Mouse (Mus musculus) layer of hippocampus, adult 2 months (tissue): ENCODE results near the gene Pigz. TPM values are rescaled to one million over a fixed set of nuclear protein-coding genes. Genes with fewer than 3 reads are reported as not detected.

Experiments
- DNase-seq, 2 experiments: peaks; one replicate each; pipeline ENCODE4 v3.0.0; 2022; ENCODE audit warnings: low spot score in 2 of 2
- H3K27ac ChIP-seq: fragments of 200-600 bp; 2 replicates; pipeline ENCODE4 v1.8.1; 2022
- H3K4me3 ChIP-seq: fragments of 200-600 bp; 2 replicates; pipeline ENCODE4 v1.8.1; 2022; ENCODE audit warnings: mild to moderate bottlenecking
- CTCF ChIP-seq: fragments of 200-600 bp; conservative IDR thresholded peaks from 2 replicates; pipeline ENCODE4 v1.8.1; 2022; ENCODE audit warnings: antibody characterized with exemption, mild to moderate bottlenecking, moderate library complexity
- long read RNA-seq, 2 experiments: library from polyadenylated mRNA; stranded (forward); transcript quantifications; one replicate each; pipeline ENCODE4 v2.0.0; 2021; ENCODE audit warnings: borderline mapping rate in 2 of 2
- total RNA-seq, 2 experiments: library from RNA; stranded (reverse); gene quantifications; 2 replicates each; pipeline ENCODE4 v1.2.3; 2021

Pigz gene
- 10 to 100 TPM; 11.9 to 15.6 TPM for total RNA-seq
- long read RNA-seq, experiment 1, partial matches to known transcripts = 1 of 14 reads
- long read RNA-seq, experiment 1, other reads (novel, unspliced or antisense) = 7 of 14 reads
- long read RNA-seq, experiment 2, partial matches to known transcripts = 0 of 8 reads
- long read RNA-seq, experiment 2, other reads (novel, unspliced or antisense) = 5 of 8 reads

GRCm38 (mm10) chr16:31933751-31934549, at the start of gene Pigz:
Gene Pigz, plus strand, starts transcription at chr16:31933851.
- peak in 1 of 2 experiments; percentile 44 for DNase-seq
- Histone ChIP-seq H3K27ac (peak within 1 kb of the TSS; percentile 89), H3K4me3 (peak within 1 kb of the TSS; percentile 70)
- TF ChIP-seq CTCF = no peak

- no peak for DNase-seq
- Histone ChIP-seq H3K27ac (no peak overlapping the region), H3K4me3 (no peak overlapping the region)
- TF ChIP-seq CTCF = no peak
These were observed 49.7 kb upstream of the Pigz start for GRCm38 (mm10) chr16:31883902-31884301.

GRCm38 (mm10) chr16:31890907-31891306, 42.7 kb upstream of the Pigz start:
- TF ChIP-seq CTCF = no peak
- Histone ChIP-seq H3K27ac (no peak overlapping the region), H3K4me3 (no peak overlapping the region)
- DNase-seq = no peak

- Histone ChIP-seq H3K27ac (no peak overlapping the region), H3K4me3 (no peak overlapping the region)
- no peak for DNase-seq
- TF ChIP-seq CTCF = no peak
These were observed 40.1 kb upstream of the Pigz start for GRCm38 (mm10) chr16:31893396-31894141.

GRCm38 (mm10) chr16:31896971-31897774, 36.5 kb upstream of the Pigz start:
- peak; percentile 46 to 50 for DNase-seq
- H3K4me3 ChIP-seq = peak overlapping the region; percentile 37
- peak overlapping the region; percentile 88 for H3K27ac ChIP-seq
- TF ChIP-seq CTCF = peak; percentile 37

GRCm38 (mm10) chr16:31898546-31899326, 34.9 kb upstream of the Pigz start:
- TF ChIP-seq CTCF = no peak
- DNase-seq = peak; percentile 74 to 83
- Histone ChIP-seq H3K27ac (peak overlapping the region; percentile 88), H3K4me3 (no peak overlapping the region)

GRCm38 (mm10) chr16:31901886-31902285, 31.8 kb upstream of the Pigz start:
- no peak for DNase-seq
- TF ChIP-seq CTCF = no peak
- no peak overlapping the region for H3K27ac ChIP-seq
- no peak overlapping the region for H3K4me3 ChIP-seq

- DNase-seq = peak in 1 of 2 experiments; percentile 20
- H3K27ac ChIP-seq = no peak overlapping the region
- TF ChIP-seq CTCF = no peak
- H3K4me3 ChIP-seq = no peak overlapping the region
These were observed 30.4 kb upstream of the Pigz start for GRCm38 (mm10) chr16:31903239-31903638.

- peak; percentile 69 for TF ChIP-seq CTCF
- Histone ChIP-seq H3K4me3 (no peak overlapping the region), H3K27ac (peak overlapping the region; percentile 53; the same call in 1 of the 2 replicates)
- DNase-seq = no peak
These were observed 28.3 kb upstream of the Pigz start for GRCm38 (mm10) chr16:31905331-31905730.

GRCm38 (mm10) chr16:31905891-31906825, 27.5 kb upstream of the Pigz start:
- TF ChIP-seq CTCF = no peak
- Histone ChIP-seq H3K27ac (peak overlapping the region; percentile 53; the same call in 1 of the 2 replicates), H3K4me3 (no peak overlapping the region)
- no peak for DNase-seq

GRCm38 (mm10) chr16:31906896-31907295, 26.8 kb upstream of the Pigz start:
- no peak for TF ChIP-seq CTCF
- no peak for DNase-seq
- H3K4me3 ChIP-seq = no peak overlapping the region
- no peak overlapping the region for H3K27ac ChIP-seq
